Mouse (Mus musculus) gastrocnemius, adult 2 months (tissue): ENCODE data around the gene Hrh1. TPM values are rescaled to one million over a fixed set of nuclear protein-coding genes. Genes with fewer than 3 reads are reported as not detected.

Experiments used
- DNase-seq: peaks from one replicate; pipeline ENCODE4 v3.0.0; 2022
- H3K27ac ChIP-seq: fragments of 200-600 bp; 2 replicates; pipeline ENCODE4 v1.8.1; 2022; ENCODE audit warnings: mild to moderate bottlenecking
- H3K4me3 ChIP-seq: fragments of 200-600 bp; 2 replicates; pipeline ENCODE4 v1.8.1; 2022; ENCODE audit warnings: mild to moderate bottlenecking, moderate library complexity
- CTCF ChIP-seq: fragments of 200-600 bp; IDR thresholded peaks from 2 replicates; pipeline ENCODE4 v1.8.1; 2022; ENCODE audit warnings: antibody characterized with exemption, mild to moderate bottlenecking, moderate library complexity
- intact Hi-C: fragments of 180-260 bp; cut with DNase I; formaldehyde crosslinking; loops from one replicate; pipeline ENCODE4 v1.15.1; 2025
- long read RNA-seq, 2 experiments: library from polyadenylated mRNA; stranded (forward); transcript quantifications; one replicate each; pipeline ENCODE4 v2.0.0; 2021
- total RNA-seq, 2 experiments: library from RNA; stranded (reverse); gene quantifications; 2 replicates each; pipeline ENCODE4 v1.2.3; 2021

The Hrh1 gene
- under 1 TPM; 0.36 to 0.67 TPM for total RNA-seq
- long read RNA-seq, experiment 1, partial matches to known transcripts: 0 of 2 reads
- long read RNA-seq, experiment 1, other reads (novel, unspliced or antisense): 1 of 2 reads
- long read RNA-seq, experiment 2: 0 reads

- Histone ChIP-seq H3K27ac (peak within 1 kb of the TSS; percentile 31), H3K4me3 (peak within 1 kb of the TSS; percentile 77)
- intact Hi-C loops: loop anchor here (5.0 kb wide), 1 partner anchor 40 kb away; no protein-coding TSS in a partner anchor
- peak; percentile 70 for DNase-seq
- TF ChIP-seq CTCF: no peak
Observed at GRCm38 (mm10) chr6:114397691-114398217, at the start of gene Hrh1. TSS of gene Hrh1 (plus strand) at chr6:114397936.

- no peak for TF ChIP-seq CTCF
- no peak for DNase-seq
- Histone ChIP-seq H3K27ac (no peak overlapping the region), H3K4me3 (no peak overlapping the region)
- intact Hi-C loops: loop anchor here (5.0 kb wide), 1 partner anchor 43 kb away; the partner anchor contains the start of gene Hrh1
Observed at GRCm38 (mm10) chr6:114354635-114355034, 43.1 kb upstream of the Hrh1 start.

GRCm38 (mm10) chr6:114358171-114358570, 39.6 kb upstream of the Hrh1 start:
- no peak for TF ChIP-seq CTCF
- peak; percentile 56 for DNase-seq
- Histone ChIP-seq H3K4me3 (no peak overlapping the region), H3K27ac (peak overlapping the region; percentile 24; the same call in 1 of the 2 replicates)
- intact Hi-C loops: loop anchor here (5.0 kb wide), 1 partner anchor 39 kb away; the partner anchor contains the start of gene Hrh1

GRCm38 (mm10) chr6:114362355-114362754, 35.4 kb upstream of the Hrh1 start:
- intact Hi-C loops: no loop called here
- no peak for DNase-seq
- H3K4me3 ChIP-seq: no peak overlapping the region
- no peak for TF ChIP-seq CTCF
- H3K27ac ChIP-seq: no peak overlapping the region

GRCm38 (mm10) chr6:114363740-114364139, 34.0 kb upstream of the Hrh1 start:
- Histone ChIP-seq H3K27ac (peak overlapping the region; percentile 31; the same call in 1 of the 2 replicates), H3K4me3 (no peak overlapping the region)
- intact Hi-C loops: no loop called here
- DNase-seq: no peak
- TF ChIP-seq CTCF: no peak

- H3K27ac ChIP-seq: 0 out of 2 replicates have a peak overlapping the region, but pooled peaks have one; percentile 31
- H3K4me3 ChIP-seq: no peak overlapping the region
- DNase-seq: no peak
- intact Hi-C loops: no loop called here
- no peak for TF ChIP-seq CTCF
Observed at GRCm38 (mm10) chr6:114364734-114365133, 33.0 kb upstream of the Hrh1 start.

- no peak for DNase-seq
- Histone ChIP-seq H3K27ac (no peak overlapping the region), H3K4me3 (no peak overlapping the region)
- TF ChIP-seq CTCF: no peak
- intact Hi-C loops: no loop called here
Observed at GRCm38 (mm10) chr6:114366191-114366590, 31.5 kb upstream of the Hrh1 start.

- no peak overlapping the region for H3K4me3 ChIP-seq
- no peak for TF ChIP-seq CTCF
- no peak for DNase-seq
- intact Hi-C loops: no loop called here
- H3K27ac ChIP-seq: no peak overlapping the region
Observed at GRCm38 (mm10) chr6:114367681-114368080, 30.1 kb upstream of the Hrh1 start.

- DNase-seq: no peak
- intact Hi-C loops: no loop called here
- Histone ChIP-seq H3K4me3 (no peak overlapping the region), H3K27ac (no peak overlapping the region)
- no peak for TF ChIP-seq CTCF
Observed at GRCm38 (mm10) chr6:114368196-114368595, 29.5 kb upstream of the Hrh1 start.

GRCm38 (mm10) chr6:114372741-114373140, 25.0 kb upstream of the Hrh1 start:
- no peak for TF ChIP-seq CTCF
- intact Hi-C loops: no loop called here
- DNase-seq: no peak
- Histone ChIP-seq H3K27ac (no peak overlapping the region), H3K4me3 (no peak overlapping the region)

GRCm38 (mm10) chr6:114380872-114381271, 16.9 kb upstream of the Hrh1 start:
- TF ChIP-seq CTCF: no peak
- Histone ChIP-seq H3K4me3 (no peak overlapping the region), H3K27ac (no peak overlapping the region)
- DNase-seq: no peak
- intact Hi-C loops: no loop called here

- H3K27ac ChIP-seq: no peak overlapping the region
- intact Hi-C loops: no loop called here
- no peak for DNase-seq
- no peak for TF ChIP-seq CTCF
- H3K4me3 ChIP-seq: no peak overlapping the region
Observed at GRCm38 (mm10) chr6:114387320-114387719, 10.4 kb upstream of the Hrh1 start.

- no peak for DNase-seq
- no peak overlapping the region for H3K27ac ChIP-seq
- no peak overlapping the region for H3K4me3 ChIP-seq
- intact Hi-C loops: no loop called here
- no peak for TF ChIP-seq CTCF
Observed at GRCm38 (mm10) chr6:114387855-114388254, 9.9 kb upstream of the Hrh1 start.

GRCm38 (mm10) chr6:114390129-114390528, 7.6 kb upstream of the Hrh1 start:
- intact Hi-C loops: no loop called here
- no peak overlapping the region for H3K4me3 ChIP-seq
- no peak for TF ChIP-seq CTCF
- no peak overlapping the region for H3K27ac ChIP-seq
- DNase-seq: no peak
